Mouse (Mus musculus): ENCODE data around the gene Ccdc54. TPM values are rescaled to one million over a fixed set of nuclear protein-coding genes. Genes with fewer than 3 reads are reported as not detected.

The Ccdc54 gene
- polyA plus RNA-seq, 1 experiment = 0.36 TPM

GRCm38 (mm10) chr16:50542554-50543333 is 48.2 kb downstream of the Ccdc54 start:
- DNase-seq (ENCODE audit: low read depth) = no peak

Other genes with a start within 250 kb of the Ccdc54 start
- gene Bbx, start 158.8 kb downstream of the Ccdc54 start, polyA plus RNA-seq (2012; rRNA removed) = 18.6 and 20.4 TPM in 2 replicates